Mouse (Mus musculus) left cerebral cortex, adult 2 months (tissue): ENCODE data around the gene Asxl1. TPM values are rescaled to one million over a fixed set of nuclear protein-coding genes. Genes with fewer than 3 reads are reported as not detected.

Experiments used
- DNase-seq, 2 experiments: peaks; one replicate each; pipeline ENCODE4 v3.0.0; 2021 to 2022; ENCODE audit warnings: low spot score in 2 of 2, mixed read lengths in 1 of 2; ENCODE audit errors: extremely low spot score in 1 of 2
- H3K27ac ChIP-seq: fragments of 200-600 bp; 2 replicates; pipeline ENCODE4 v1.8.1; 2022
- H3K4me3 ChIP-seq: fragments of 200-600 bp; 2 replicates; pipeline ENCODE4 v1.8.1; 2022
- CTCF ChIP-seq: fragments of 200-600 bp; IDR thresholded peaks from 2 replicates; pipeline ENCODE4 v1.8.1; 2022; ENCODE audit warnings: antibody characterized with exemption, mild to moderate bottlenecking, moderate library complexity
- intact Hi-C: fragments of 180-260 bp; cut with DNase I; formaldehyde crosslinking; loops from one replicate; pipeline ENCODE4 v1.15.1; 2025
- total RNA-seq, 2 experiments: library from RNA; stranded (reverse); gene quantifications; 2 replicates each; pipeline ENCODE4 v1.2.3; 2021

Gene Asxl1
- total RNA-seq, 2 experiments from 2014 or later = 35.6 to 38.9 TPM

- intact Hi-C loops = no loop called here
- no peak for DNase-seq
- TF ChIP-seq CTCF = no peak
- H3K4me3 ChIP-seq = no peak overlapping the region
- H3K27ac ChIP-seq = no peak overlapping the region
Observed at GRCm38 (mm10) chr2:153446476-153446875, 100.8 kb downstream of the Asxl1 start.

GRCm38 (mm10) chr2:153447719-153448118, 102.1 kb downstream of the Asxl1 start:
- no peak overlapping the region for H3K4me3 ChIP-seq
- intact Hi-C loops = no loop called here
- H3K27ac ChIP-seq = no peak overlapping the region
- TF ChIP-seq CTCF = no peak
- no peak for DNase-seq

- H3K27ac ChIP-seq = no peak overlapping the region
- intact Hi-C loops = no loop called here
- no peak for TF ChIP-seq CTCF
- H3K4me3 ChIP-seq = no peak overlapping the region
- no peak for DNase-seq
Observed at GRCm38 (mm10) chr2:153448519-153448918, 102.9 kb downstream of the Asxl1 start.

Other genes with a start within 250 kb of the Asxl1 start
- gene Hck, start 237.4 kb upstream of the Asxl1 start, total RNA-seq = 1 to 10 TPM; 2.0 to 2.1 TPM
- gene Tm9sf4, start 184.5 kb upstream of the Asxl1 start, total RNA-seq = 100 to 1,000 TPM; 112 to 118 TPM
- 10 to 100 TPM; 24.6 to 26.5 TPM for gene Tspyl3, start 120.4 kb upstream of the Asxl1 start, total RNA-seq
- 1 to 10 TPM; 6.0 to 6.2 TPM for gene Plagl2, start 104.4 kb upstream of the Asxl1 start, total RNA-seq
- gene Pofut1, start 104.3 kb upstream of the Asxl1 start, total RNA-seq = 10 to 100 TPM; 15.4 to 17.3 TPM
- gene Kif3b, start 54.4 kb upstream of the Asxl1 start, total RNA-seq = 10 to 100 TPM; 55.7 to 57.3 TPM
- not detected for gene 4930404H24Rik, start 147.0 kb downstream of the Asxl1 start, total RNA-seq
- 10 to 100 TPM; 45.0 to 51.3 TPM for gene Nol4l, start 184.1 kb downstream of the Asxl1 start, total RNA-seq